Mouse (Mus musculus): ENCODE data around the gene Rsg1.

The Rsg1 gene

GRCm38 (mm10) chr4:141247776-141248613 is 34.2 kb downstream of the Rsg1 start:
- peak; percentile 41 for DNase-seq (ENCODE audit: low spot score)

DNA sequence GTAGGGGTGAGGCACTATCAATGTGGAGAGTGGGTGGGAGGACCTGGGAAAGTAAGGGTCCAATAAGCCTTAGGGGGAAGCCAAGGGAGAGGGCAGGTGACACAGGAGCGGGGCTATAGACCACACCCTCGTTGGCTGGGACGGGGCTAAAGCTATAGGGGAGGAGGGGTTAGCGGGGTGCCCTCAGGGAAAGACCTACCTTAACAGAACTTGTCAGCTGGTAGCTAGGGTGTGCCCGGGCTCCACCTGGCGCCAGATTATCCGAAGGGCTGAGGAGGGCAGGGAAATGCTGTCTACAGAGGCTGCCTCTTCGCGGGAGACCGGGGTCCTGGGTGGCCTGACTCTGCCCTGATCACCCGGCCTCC is 34.8 kb downstream of the Rsg1 start:
- no peak for DNase-seq (ENCODE audit: low spot score)

DNA sequence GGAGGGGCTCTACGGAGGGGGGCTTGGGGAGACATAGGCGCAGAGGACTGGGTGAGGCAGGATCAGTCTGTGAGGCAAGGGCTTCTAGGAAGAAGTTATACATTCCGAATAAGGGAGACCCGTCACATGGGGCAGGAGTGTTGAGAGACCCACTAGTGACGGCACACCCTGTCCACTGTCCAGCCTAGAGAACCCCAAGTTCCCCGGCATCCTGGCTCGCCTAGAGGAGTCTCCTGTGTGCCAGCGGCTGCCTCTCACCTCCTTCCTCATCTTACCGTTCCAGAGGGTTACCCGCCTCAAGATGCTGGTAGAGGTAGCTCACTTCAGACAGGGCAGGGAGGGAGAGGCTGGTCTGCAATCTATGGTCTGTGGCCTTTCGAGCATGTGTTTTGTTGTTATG is 35.6 kb downstream of the Rsg1 start:
- no peak for DNase-seq (ENCODE audit: low spot score)

DNA sequence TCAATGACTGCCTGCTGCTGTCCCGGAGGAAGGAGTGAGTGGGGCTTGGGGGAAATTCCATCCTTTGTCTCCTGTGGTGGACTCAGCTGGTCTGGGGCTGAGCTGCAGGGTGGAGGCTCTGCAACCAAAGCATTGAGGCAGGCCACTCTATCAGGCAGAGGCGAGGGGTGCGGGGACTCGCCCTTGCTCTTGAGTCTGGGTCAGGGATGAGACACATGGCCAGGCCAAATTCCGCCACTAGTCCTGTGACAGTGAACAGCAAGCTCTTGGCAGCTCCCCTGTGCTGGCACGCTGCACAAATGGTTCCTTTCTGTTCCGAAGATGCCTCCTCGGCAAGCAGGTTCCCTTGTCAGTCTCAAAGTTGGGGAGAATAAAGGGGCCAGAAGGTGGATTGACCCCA is 37.3 kb downstream of the Rsg1 start:
- no peak for DNase-seq (ENCODE audit: low spot score)

DNA sequence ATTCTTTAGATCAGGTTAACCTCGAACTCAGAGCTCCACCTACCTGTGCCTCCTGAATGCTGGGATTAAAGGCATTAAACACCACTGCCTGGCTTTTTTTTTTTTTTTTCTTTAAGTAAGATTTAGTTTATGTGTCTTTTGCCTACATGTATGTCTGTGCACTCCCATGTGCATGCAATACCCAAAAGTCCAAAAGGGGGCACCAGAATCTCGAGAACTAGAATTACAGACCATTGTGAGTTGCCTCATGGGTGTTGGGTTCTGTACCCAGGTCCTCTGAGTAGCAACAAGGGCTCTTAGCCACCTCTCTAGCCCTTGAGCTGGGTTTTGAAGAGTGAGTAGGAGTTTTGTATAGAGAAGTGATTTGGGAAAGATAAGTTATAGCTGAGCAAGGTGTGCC is 38.9 kb downstream of the Rsg1 start:
- DNase-seq (ENCODE audit: low spot score), result no peak

- peak; percentile 54 for DNase-seq (ENCODE audit: low spot score)
These were observed 40.5 kb downstream of the Rsg1 start for GRCm38 (mm10) chr4:141254234-141254633.

- no peak for DNase-seq (ENCODE audit: low spot score)
These were observed 43.7 kb downstream of the Rsg1 start for GRCm38 (mm10) chr4:141257440-141257839.

GRCm38 (mm10) chr4:141259413-141259812 is 45.7 kb downstream of the Rsg1 start:
- DNase-seq (ENCODE audit: low spot score), result no peak

- no peak for DNase-seq (ENCODE audit: low spot score)
These were observed 46.4 kb downstream of the Rsg1 start for GRCm38 (mm10) chr4:141260007-141260723.

- no peak for DNase-seq (ENCODE audit: low spot score)
These were observed 49.3 kb downstream of the Rsg1 start for GRCm38 (mm10) chr4:141262906-141263637.

GRCm38 (mm10) chr4:141265979-141266637 is 52.4 kb downstream of the Rsg1 start:
- DNase-seq (ENCODE audit: low spot score), result no peak

- no peak for DNase-seq (ENCODE audit: low spot score)
These were observed 53.5 kb downstream of the Rsg1 start for GRCm38 (mm10) chr4:141267250-141267649.

DNA sequence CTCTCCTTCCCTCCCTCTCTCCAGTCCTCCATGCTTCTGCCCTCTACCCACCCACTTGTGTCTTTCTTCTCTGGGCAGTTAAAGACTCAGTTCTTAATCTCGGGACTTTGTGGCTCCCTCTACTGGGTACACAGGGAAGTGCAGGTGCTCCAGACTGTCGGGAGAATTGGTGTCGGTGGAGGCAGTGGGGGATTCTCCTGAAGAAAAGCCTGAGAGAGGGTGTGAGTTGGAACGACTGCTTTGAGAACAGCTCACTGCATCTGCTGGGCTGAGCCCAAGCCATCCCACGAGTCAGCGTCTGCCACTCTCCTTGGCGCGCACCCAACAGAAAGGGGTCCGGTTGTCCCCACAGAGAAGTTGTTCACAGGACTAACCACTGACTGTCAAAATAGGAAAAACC is 54.1 kb downstream of the Rsg1 start:
- no peak for DNase-seq (ENCODE audit: low spot score)

GRCm38 (mm10) chr4:141268350-141268749 is 54.6 kb downstream of the Rsg1 start:
- no peak for DNase-seq (ENCODE audit: low spot score)

DNA sequence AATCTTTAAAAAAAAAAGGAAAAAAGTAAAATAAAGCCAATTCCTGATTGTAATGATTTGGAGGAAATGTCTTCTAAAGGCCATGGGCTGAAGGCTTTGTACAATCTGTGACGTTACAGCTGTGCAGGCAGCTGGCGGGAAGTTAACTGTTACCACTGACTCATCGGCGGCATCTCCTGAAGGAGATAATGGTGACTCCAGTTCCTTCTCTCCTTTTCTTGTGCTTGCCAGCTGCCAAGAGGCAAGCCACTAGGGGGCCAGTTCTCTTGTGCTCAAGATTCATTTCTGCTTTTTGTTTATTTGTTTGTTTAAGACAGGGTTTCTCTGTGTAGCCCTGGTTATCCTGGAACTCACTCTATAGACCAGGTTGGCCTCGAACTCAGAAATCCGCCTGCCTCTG is 55.3 kb downstream of the Rsg1 start:
- no peak for DNase-seq (ENCODE audit: low spot score)

GRCm38 (mm10) chr4:141270201-141270940 is 56.6 kb downstream of the Rsg1 start:
- no peak for DNase-seq (ENCODE audit: low spot score)

DNA sequence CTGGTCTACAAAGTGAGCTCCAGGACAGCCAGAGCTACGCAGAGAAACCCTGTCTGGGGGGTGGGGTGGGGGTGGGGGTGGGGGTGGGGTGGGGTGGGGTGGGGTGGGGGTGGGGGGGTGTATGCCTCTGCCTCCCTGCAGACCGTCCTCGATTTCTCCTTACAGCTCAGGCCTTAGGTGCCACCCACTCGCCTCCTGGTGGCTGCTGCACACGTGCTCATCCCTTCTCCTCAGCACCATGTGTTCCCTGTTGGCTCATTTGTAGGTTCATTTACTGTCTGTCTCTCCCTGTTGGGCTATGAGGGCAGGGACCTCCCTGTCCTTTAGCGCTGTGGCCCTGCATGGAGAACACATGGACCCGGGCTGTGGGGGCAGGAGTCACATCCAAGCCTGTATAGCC is 57.5 kb downstream of the Rsg1 start:
- no peak for DNase-seq (ENCODE audit: low spot score)

GRCm38 (mm10) chr4:141271721-141272120 is 58.0 kb downstream of the Rsg1 start:
- DNase-seq (ENCODE audit: low spot score), result no peak

GRCm38 (mm10) chr4:141272878-141273277 is 59.1 kb downstream of the Rsg1 start:
- DNase-seq (ENCODE audit: low spot score), result no peak

GRCm38 (mm10) chr4:141273296-141273695 is 59.5 kb downstream of the Rsg1 start:
- peak; percentile 83 for DNase-seq (ENCODE audit: low spot score)

GRCm38 (mm10) chr4:141274485-141275341 is 61.0 kb downstream of the Rsg1 start:
- no peak for DNase-seq (ENCODE audit: low spot score)

Measured in ovary, postnatal 36 days (tissue).